Mouse (Mus musculus) C2C12 (cell line): ENCODE results near the gene P2ry12.

Experiments
- CEBPB ChIP-seq: IDR thresholded peaks from one replicate; pipeline ENCODE4 v1.6.1; 2011; ENCODE audit warnings: low read depth, mild to moderate bottlenecking, control low read depth, moderate library complexity
- CTCF ChIP-seq: IDR thresholded peaks from one replicate; pipeline ENCODE4 v1.5.1; 2011; ENCODE audit not compliant: control insufficient read depth, insufficient read depth, insufficient read length
- FOSL1 ChIP-seq: IDR thresholded peaks from one replicate; pipeline ENCODE4 v1.8.0; 2011; ENCODE audit warnings: mild to moderate bottlenecking, low read length; ENCODE audit not compliant: poor library complexity, insufficient read depth, severe bottlenecking
- MAX ChIP-seq: IDR thresholded peaks from one replicate; pipeline ENCODE4 v1.6.1; 2011; ENCODE audit warnings: mild to moderate bottlenecking, control low read depth
- MYOD1 ChIP-seq: IDR thresholded peaks from one replicate; pipeline ENCODE4 v1.6.1; 2011; ENCODE audit warnings: low read depth; ENCODE audit not compliant: control insufficient read depth, insufficient read length
- MYOG ChIP-seq: IDR thresholded peaks from one replicate; pipeline ENCODE4 v1.6.1; 2011; ENCODE audit not compliant: control insufficient read depth, insufficient read length; ENCODE audit errors: extremely low read depth
- USF1 ChIP-seq: IDR thresholded peaks from one replicate; pipeline ENCODE4 v1.6.1; 2011; ENCODE audit warnings: low read depth, mild to moderate bottlenecking, control low read depth, moderate library complexity

GRCm38 (mm10) chr3:59203802-59204520 lies 58.7 kb downstream of the P2ry12 start:
- TF ChIP-seq CTCF: no peak
- no peak for TF ChIP-seq MYOD1
- TF ChIP-seq USF1: no peak
- TF ChIP-seq CEBPB: no peak
- no peak for TF ChIP-seq MAX
- no peak for TF ChIP-seq MYOG
- TF ChIP-seq FOSL1: no peak
